Mouse (Mus musculus) testis, adult 2 months (tissue): ENCODE measurements around the gene Isg20. TPM values are rescaled to one million over a fixed set of nuclear protein-coding genes. Genes with fewer than 3 reads are reported as not detected.

ENCODE experiments used
- H3K27ac ChIP-seq: fragments of 200-500 bp; 2 replicates; pipeline ENCODE4 v1.5.1; 2012; ENCODE audit warnings: low read depth, low read length; ENCODE audit not compliant: control insufficient read depth, insufficient read depth
- H3K27me3 ChIP-seq: fragments of 200-500 bp; 2 replicates; pipeline ENCODE4 v1.6.1; 2012; ENCODE audit warnings: mild to moderate bottlenecking, low read length, moderate library complexity; ENCODE audit not compliant: control insufficient read depth, insufficient read depth
- H3K36me3 ChIP-seq: fragments of 200-500 bp; 2 replicates; pipeline ENCODE4 v1.6.1; 2012; ENCODE audit warnings: mild to moderate bottlenecking, low read length; ENCODE audit not compliant: control insufficient read depth, insufficient read depth
- H3K4me1 ChIP-seq: fragments of 200-500 bp; 2 replicates; pipeline ENCODE4 v1.6.1; 2012; ENCODE audit warnings: low read length; ENCODE audit not compliant: control insufficient read depth, insufficient read depth
- H3K4me3 ChIP-seq: fragments of 200-500 bp; 2 replicates; pipeline ENCODE4 v1.5.1; 2012; ENCODE audit warnings: low read depth, mild to moderate bottlenecking, low read length, moderate library complexity, mixed read lengths; ENCODE audit not compliant: control insufficient read depth
- CTCF ChIP-seq: fragments of 200-500 bp; IDR thresholded peaks from 2 replicates; pipeline ENCODE4 v1.5.1; 2012; ENCODE audit warnings: low read depth, mild to moderate bottlenecking, inconsistent platforms, low read length, moderate library complexity; ENCODE audit not compliant: control insufficient read depth, insufficient read depth, insufficient replicate concordance
- POLR2A ChIP-seq: fragments of 200-500 bp; IDR thresholded peaks from 2 replicates; pipeline ENCODE4 v1.6.1; 2012; ENCODE audit warnings: low read depth, mild to moderate bottlenecking, inconsistent platforms, low read length, moderate library complexity; ENCODE audit not compliant: control insufficient read depth
- polyA plus RNA-seq: library from polyadenylated mRNA; depleted of rRNA; stranded (reverse); fragments of >200 nt; gene quantifications from 2 replicates; pipeline ENCODE4 v1.2.3, GENCODE M21; 2012

Isg20 gene
- polyA plus RNA-seq, 1 experiment: 275 TPM

- Histone ChIP-seq H3K36me3 (no peaks in the 10 kb centered on the region), H3K27ac (no peak overlapping the region), H3K4me1 (peaks cover 9% of the 10 kb centered on the region), H3K4me3 (peak overlapping the region; percentile 96), H3K27me3 (peaks cover 4% of the 10 kb centered on the region; the same call in 1 of the 2 replicates)
- TF ChIP-seq CTCF (no peak), POLR2A (no peak)
Observed at GRCm38 (mm10) chr7:78881607-78882468, 31.4 kb upstream of the Isg20 start.

DNA sequence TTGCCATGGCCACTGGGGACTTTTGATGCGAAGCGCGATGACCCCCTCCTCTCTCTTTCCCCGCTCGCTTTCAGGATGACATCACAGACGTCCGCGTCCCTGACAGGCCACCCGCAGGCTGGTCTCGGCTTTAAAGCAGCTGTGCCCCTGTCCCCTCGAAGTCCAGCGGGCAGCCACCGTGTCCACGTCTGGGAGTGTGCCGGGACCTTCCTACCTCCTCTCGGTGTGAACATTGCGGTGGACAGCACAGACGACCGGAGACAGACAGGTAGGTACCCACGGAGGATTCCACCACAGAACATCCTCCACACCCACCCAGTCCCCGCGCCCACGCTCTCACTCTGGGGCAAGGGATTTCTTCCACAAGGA, 30.8 kb upstream of the Isg20 start:
- peaks cover 4% of the 10 kb centered on the region; the same call in 1 of the 2 replicates for H3K27me3 ChIP-seq
- H3K27ac ChIP-seq: peak overlapping the region; percentile 70; the same call in 1 of the 2 replicates
- no peaks in the 10 kb centered on the region for H3K36me3 ChIP-seq
- H3K4me1 ChIP-seq: peaks cover 9% of the 10 kb centered on the region
- no peak for TF ChIP-seq CTCF
- TF ChIP-seq POLR2A: peak; percentile 72; the same call in 1 of the 2 replicates
- H3K4me3 ChIP-seq: peak overlapping the region; percentile 96

DNA sequence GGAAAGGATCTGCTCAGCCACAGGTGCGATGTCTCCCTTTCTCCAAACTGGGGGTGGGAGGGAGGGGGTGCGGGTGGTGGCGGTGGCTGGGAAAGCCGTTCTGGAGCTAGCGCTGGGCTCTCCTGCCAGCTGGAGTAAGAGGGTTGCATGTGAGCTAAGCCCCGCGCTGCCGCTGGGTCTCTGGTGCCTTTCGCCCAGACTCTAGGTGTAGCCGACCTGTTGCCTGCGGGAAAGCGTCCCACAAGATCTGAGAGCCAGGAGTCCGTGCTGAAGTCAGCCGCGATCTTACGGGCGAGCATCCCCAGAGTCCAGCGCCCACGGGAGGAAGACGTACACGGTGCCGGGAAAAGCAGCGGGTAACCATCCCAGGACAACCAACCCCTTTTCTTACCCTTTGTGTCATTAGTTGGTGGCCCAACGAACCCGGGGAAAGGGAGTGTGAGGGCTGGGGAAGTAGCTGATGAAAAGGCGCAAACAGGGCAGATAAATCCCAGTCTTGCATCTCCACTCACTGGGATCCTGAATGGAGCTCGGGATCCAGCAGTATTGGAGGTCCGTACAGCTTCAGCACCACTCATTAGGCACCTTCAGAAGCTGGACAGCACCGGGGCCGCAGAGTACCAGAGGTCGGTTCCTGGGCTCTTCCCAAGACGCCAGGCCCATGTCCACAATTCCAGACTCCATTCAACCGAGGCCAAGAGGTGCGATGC, 30.1 kb upstream of the Isg20 start:
- H3K27me3 ChIP-seq: peaks cover 4% of the 10 kb centered on the region; the same call in 1 of the 2 replicates
- no peak overlapping the region for H3K27ac ChIP-seq
- TF ChIP-seq CTCF (no peak), POLR2A (no peak)
- H3K36me3 ChIP-seq: no peaks in the 10 kb centered on the region
- peak overlapping the region; percentile 96 for H3K4me3 ChIP-seq
- H3K4me1 ChIP-seq: peaks cover 9% of the 10 kb centered on the region

- Histone ChIP-seq H3K4me3 (peak overlapping the region; percentile 96), H3K27ac (no peak overlapping the region), H3K36me3 (no peaks in the 10 kb centered on the region), H3K27me3 (peaks cover 4% of the 10 kb centered on the region; the same call in 1 of the 2 replicates), H3K4me1 (peaks cover 9% of the 10 kb centered on the region)
- TF ChIP-seq CTCF (no peak), POLR2A (no peak)
Observed at GRCm38 (mm10) chr7:78883726-78884060, 29.5 kb upstream of the Isg20 start.

DNA sequence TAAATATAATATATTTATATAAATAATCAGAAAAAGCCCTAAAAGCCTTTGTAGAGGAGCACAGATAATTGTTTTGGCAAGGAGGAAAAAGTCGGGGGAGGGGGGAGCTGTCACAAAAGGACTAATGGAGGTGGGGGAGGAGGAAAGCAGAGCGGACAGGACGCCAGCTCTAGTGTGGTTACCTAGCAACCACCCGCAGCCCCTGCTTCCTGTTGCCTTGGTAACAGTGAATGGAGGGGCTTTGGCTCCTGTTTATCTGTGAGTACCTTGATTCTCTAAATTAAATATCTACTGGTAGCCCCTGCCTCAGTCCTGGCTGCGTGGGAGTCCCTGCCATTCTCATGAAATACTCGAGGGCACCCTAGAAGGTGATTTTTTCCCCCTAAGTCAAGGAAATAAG, 29.1 kb upstream of the Isg20 start:
- Histone ChIP-seq H3K4me1 (peaks cover 9% of the 10 kb centered on the region), H3K27me3 (peaks cover 4% of the 10 kb centered on the region; the same call in 1 of the 2 replicates), H3K4me3 (peak overlapping the region; percentile 75), H3K36me3 (no peaks in the 10 kb centered on the region), H3K27ac (no peak overlapping the region)
- TF ChIP-seq CTCF (no peak), POLR2A (peak; percentile 40; the same call in 1 of the 2 replicates)

GRCm38 (mm10) chr7:78885404-78885803, 27.8 kb upstream of the Isg20 start:
- H3K36me3 ChIP-seq: no peaks in the 10 kb centered on the region
- H3K4me1 ChIP-seq: peaks cover 9% of the 10 kb centered on the region
- H3K27me3 ChIP-seq: peaks cover 4% of the 10 kb centered on the region; the same call in 1 of the 2 replicates
- no peak for TF ChIP-seq CTCF
- no peak for TF ChIP-seq POLR2A
- H3K4me3 ChIP-seq: peak overlapping the region; percentile 85
- no peak overlapping the region for H3K27ac ChIP-seq

- peak overlapping the region; percentile 85 for H3K4me3 ChIP-seq
Observed at GRCm38 (mm10) chr7:78886496-78886895, 26.7 kb upstream of the Isg20 start.

More at GRCm38 (mm10) chr7:78886496-78886895, 26.7 kb upstream of the Isg20 start:
- H3K36me3 ChIP-seq: no peaks in the 10 kb centered on the region
- H3K27me3 ChIP-seq: peaks cover 4% of the 10 kb centered on the region; the same call in 1 of the 2 replicates
- TF ChIP-seq POLR2A: no peak
- no peak for TF ChIP-seq CTCF
- no peak overlapping the region for H3K27ac ChIP-seq
- H3K4me1 ChIP-seq: peaks cover 9% of the 10 kb centered on the region
